Mouse (Mus musculus): Measurements from ENCODE around the gene Plxnb2. TPM values are rescaled to one million over a fixed set of nuclear protein-coding genes. Genes with fewer than 3 reads are reported as not detected.

Plxnb2 gene
- polyA plus RNA-seq, 1 experiment: 89.4 TPM

- Histone ChIP-seq H3K36me3 (ENCODE audit: control insufficient read depth, insufficient read depth, low read length) (no peaks in the 10 kb centered on the region), H3K27ac (ENCODE audit: insufficient read depth, low read length) (peak within 1 kb of the TSS; percentile 85), H3K27me3 (ENCODE audit: control insufficient read depth, insufficient read depth, low read length) (no peaks in the 10 kb centered on the region), H3K4me3 (ENCODE audit: extremely low read depth, insufficient read depth, insufficient read length) (peak within 1 kb of the TSS; percentile 85), H3K4me1 (ENCODE audit: control insufficient read depth, insufficient read depth, insufficient read length) (peaks cover 4% of the 10 kb centered on the region; the same call in 1 of the 2 replicates)
- peak; percentile 52 to 72 for DNase-seq (ENCODE audit: low read depth in 1 of 2, low spot score in 2 of 2)
- WGBS: 3% methylated on average over 64 of the region's 73 CpGs
- TF ChIP-seq CTCF (IDR thresholded peaks at IDR 0.05; ENCODE audit: extremely low read depth, insufficient read depth, insufficient read length, insufficient replicate concordance): no peak
- no peak; the same call in 1 of the 2 replicates for TF ChIP-seq POLR2A (IDR thresholded peaks at IDR 0.05; ENCODE audit: low read depth, low read length)
Observed at GRCm38 (mm10) chr15:89210915-89211715, 30.5 kb upstream of the Plxnb2 start, which contains the start of gene Ppp6r2. Gene Ppp6r2, plus strand, starts transcription at chr15:89211553.

GRCm38 (mm10) chr15:89209886-89210761, 29.5 kb upstream of the Plxnb2 start:
- Histone ChIP-seq H3K36me3 (ENCODE audit: control insufficient read depth, insufficient read depth, low read length) (no peaks in the 10 kb centered on the region), H3K27me3 (ENCODE audit: control insufficient read depth, insufficient read depth, low read length) (no peaks in the 10 kb centered on the region), H3K27ac (ENCODE audit: insufficient read depth, low read length) (peak overlapping the region; percentile 85), H3K4me1 (ENCODE audit: control insufficient read depth, insufficient read depth, insufficient read length) (peaks cover 4% of the 10 kb centered on the region; the same call in 1 of the 2 replicates), H3K4me3 (ENCODE audit: extremely low read depth, insufficient read depth, insufficient read length) (peak overlapping the region; percentile 62)
- DNase-seq (ENCODE audit: low read depth in 1 of 2, low spot score in 2 of 2): peak; percentile 82 to 83
- no peak for TF ChIP-seq POLR2A (IDR thresholded peaks at IDR 0.05; ENCODE audit: low read depth, low read length)
- peak; percentile 57; the same call in 1 of the 2 replicates for TF ChIP-seq CTCF (IDR thresholded peaks at IDR 0.05; ENCODE audit: extremely low read depth, insufficient read depth, insufficient read length, insufficient replicate concordance)
- 4% methylated on average over 22 of the region's 22 CpGs for WGBS

GRCm38 (mm10) chr15:89207457-89207856, 26.9 kb upstream of the Plxnb2 start:
- TF ChIP-seq POLR2A (IDR thresholded peaks at IDR 0.05; ENCODE audit: low read depth, low read length) (no peak), CTCF (IDR thresholded peaks at IDR 0.05; ENCODE audit: extremely low read depth, insufficient read depth, insufficient read length, insufficient replicate concordance) (no peak)
- DNase-seq (ENCODE audit: low read depth in 1 of 2, low spot score in 2 of 2): no peak
- Histone ChIP-seq H3K27ac (ENCODE audit: insufficient read depth, low read length) (no peak overlapping the region), H3K27me3 (ENCODE audit: control insufficient read depth, insufficient read depth, low read length) (no peaks in the 10 kb centered on the region), H3K4me1 (ENCODE audit: control insufficient read depth, insufficient read depth, insufficient read length) (peaks cover 4% of the 10 kb centered on the region; the same call in 1 of the 2 replicates), H3K36me3 (ENCODE audit: control insufficient read depth, insufficient read depth, low read length) (no peaks in the 10 kb centered on the region), H3K4me3 (ENCODE audit: extremely low read depth, insufficient read depth, insufficient read length) (no peak overlapping the region)
- 89% methylated on average over 4 of the region's 4 CpGs for WGBS

- 78% methylated on average over 15 of the region's 15 CpGs for WGBS
- peak overlapping the region; percentile 48; the same call in 1 of the 2 replicates for H3K4me3 ChIP-seq (ENCODE audit: extremely low read depth, insufficient read depth, insufficient read length)
- H3K36me3 ChIP-seq (ENCODE audit: control insufficient read depth, insufficient read depth, low read length): no peaks in the 10 kb centered on the region
- no peak for TF ChIP-seq POLR2A (IDR thresholded peaks at IDR 0.05; ENCODE audit: low read depth, low read length)
- no peak for TF ChIP-seq CTCF (IDR thresholded peaks at IDR 0.05; ENCODE audit: extremely low read depth, insufficient read depth, insufficient read length, insufficient replicate concordance)
- DNase-seq (ENCODE audit: low read depth in 1 of 2, low spot score in 2 of 2): no peak
- H3K4me1 ChIP-seq (ENCODE audit: control insufficient read depth, insufficient read depth, insufficient read length): peaks cover 7% of the 10 kb centered on the region; the same call in 1 of the 2 replicates
- no peaks in the 10 kb centered on the region for H3K27me3 ChIP-seq (ENCODE audit: control insufficient read depth, insufficient read depth, low read length)
- H3K27ac ChIP-seq (ENCODE audit: insufficient read depth, low read length): peak overlapping the region; percentile 50; the same call in 1 of the 2 replicates
Observed at GRCm38 (mm10) chr15:89197056-89197455, 16.5 kb upstream of the Plxnb2 start.

GRCm38 (mm10) chr15:89196313-89196706, 15.7 kb upstream of the Plxnb2 start, which contains the start of gene Dennd6b:
Gene Dennd6b, minus strand, starts transcription at chr15:89196496.
- WGBS: under 1% methylated on average over 37 of the region's 38 CpGs

GRCm38 (mm10) chr15:89195690-89196312, 15.2 kb upstream of the Plxnb2 start:
- peaks cover 7% of the 10 kb centered on the region; the same call in 1 of the 2 replicates for H3K4me1 ChIP-seq (ENCODE audit: control insufficient read depth, insufficient read depth, insufficient read length)
- under 1% methylated on average over 22 of the region's 25 CpGs for WGBS
- no peaks in the 10 kb centered on the region for H3K27me3 ChIP-seq (ENCODE audit: control insufficient read depth, insufficient read depth, low read length)
- DNase-seq (ENCODE audit: low read depth in 1 of 2, low spot score in 2 of 2): peak; percentile 68 to 91
- TF ChIP-seq CTCF (IDR thresholded peaks at IDR 0.05; ENCODE audit: extremely low read depth, insufficient read depth, insufficient read length, insufficient replicate concordance) (no peak), POLR2A (IDR thresholded peaks at IDR 0.05; ENCODE audit: low read depth, low read length) (peak; percentile 44)
- no peaks in the 10 kb centered on the region for H3K36me3 ChIP-seq (ENCODE audit: control insufficient read depth, insufficient read depth, low read length)
- H3K27ac ChIP-seq (ENCODE audit: insufficient read depth, low read length): peak overlapping the region; percentile 95
- H3K4me3 ChIP-seq (ENCODE audit: extremely low read depth, insufficient read depth, insufficient read length): peak overlapping the region; percentile 82

More at GRCm38 (mm10) chr15:89196313-89196706, 15.7 kb upstream of the Plxnb2 start, which contains the start of gene Dennd6b:
- H3K4me1 ChIP-seq (ENCODE audit: control insufficient read depth, insufficient read depth, insufficient read length): peaks cover 7% of the 10 kb centered on the region; the same call in 1 of the 2 replicates
- TF ChIP-seq CTCF (IDR thresholded peaks at IDR 0.05; ENCODE audit: extremely low read depth, insufficient read depth, insufficient read length, insufficient replicate concordance) (peak; percentile 91), POLR2A (IDR thresholded peaks at IDR 0.05; ENCODE audit: low read depth, low read length) (no peak)
- H3K27ac ChIP-seq (ENCODE audit: insufficient read depth, low read length): peak within 1 kb of the TSS; percentile 95
- no peaks in the 10 kb centered on the region for H3K27me3 ChIP-seq (ENCODE audit: control insufficient read depth, insufficient read depth, low read length)
- peak within 1 kb of the TSS; percentile 82 for H3K4me3 ChIP-seq (ENCODE audit: extremely low read depth, insufficient read depth, insufficient read length)
- peak; percentile 95 to 96 for DNase-seq (ENCODE audit: low read depth in 1 of 2, low spot score in 2 of 2)
- no peaks in the 10 kb centered on the region for H3K36me3 ChIP-seq (ENCODE audit: control insufficient read depth, insufficient read depth, low read length)

Measured in spleen, adult 2 months (tissue).